Mouse (Mus musculus) cerebellum, adult 2 months (tissue): ENCODE data around the gene Det1. TPM values are rescaled to one million over a fixed set of nuclear protein-coding genes. Genes with fewer than 3 reads are reported as not detected.

ENCODE experiments used
- DNase-seq, 2 experiments: peaks; one replicate each; pipeline ENCODE4 v3.0.0; 2021
- H3K27ac ChIP-seq: fragments of 200-500 bp; 2 replicates; pipeline ENCODE4 v1.5.1; 2012; ENCODE audit warnings: low read length, control low read depth, inconsistent platforms; ENCODE audit not compliant: insufficient read depth
- H3K27me3 ChIP-seq: fragments of 200-500 bp; 2 replicates; pipeline ENCODE4 v1.6.1; 2012; ENCODE audit warnings: inconsistent platforms, mild to moderate bottlenecking, low read length, moderate library complexity; ENCODE audit not compliant: control insufficient read depth, insufficient read depth
- H3K4me1 ChIP-seq: fragments of 200-500 bp; 2 replicates; pipeline ENCODE4 v1.6.1; 2011; ENCODE audit warnings: low read length; ENCODE audit not compliant: control insufficient read depth, insufficient read depth
- H3K4me3 ChIP-seq: fragments of 200-500 bp; replicated peaks from 2 replicates; pipeline ENCODE3; 2011; ENCODE audit warnings: mild to moderate bottlenecking, low read depth, low read length, control low read depth; ENCODE audit not compliant: insufficient read depth
- CTCF ChIP-seq: fragments of 200-500 bp; IDR thresholded peaks from 2 replicates; pipeline ENCODE4 v1.5.1; 2011; ENCODE audit warnings: low read depth, mild to moderate bottlenecking, control low read depth, low read length, moderate library complexity, borderline replicate concordance; ENCODE audit not compliant: insufficient read depth
- POLR2A ChIP-seq: fragments of 200-500 bp; IDR thresholded peaks from 2 replicates; pipeline ENCODE4 v1.6.1; 2011; ENCODE audit warnings: low read length, control low read depth, borderline replicate concordance; ENCODE audit not compliant: insufficient read depth
- WGBS: fragments of 180-500 bp; shearing (Covaris S2); methylation state at CpG from one replicate; pipeline ENCODE4 v1.1.7; 2018; 5-methylcytosine and 5-hydroxymethylcytosine counted together
- polyA plus RNA-seq: library from polyadenylated mRNA; depleted of rRNA; stranded (reverse); fragments of >200 nt; gene quantifications from 2 replicates; pipeline ENCODE4 v1.2.3, GENCODE M21; 2012; rRNA removed

The Det1 gene
- polyA plus RNA-seq, 1 experiment: 8.5 TPM

DNA sequence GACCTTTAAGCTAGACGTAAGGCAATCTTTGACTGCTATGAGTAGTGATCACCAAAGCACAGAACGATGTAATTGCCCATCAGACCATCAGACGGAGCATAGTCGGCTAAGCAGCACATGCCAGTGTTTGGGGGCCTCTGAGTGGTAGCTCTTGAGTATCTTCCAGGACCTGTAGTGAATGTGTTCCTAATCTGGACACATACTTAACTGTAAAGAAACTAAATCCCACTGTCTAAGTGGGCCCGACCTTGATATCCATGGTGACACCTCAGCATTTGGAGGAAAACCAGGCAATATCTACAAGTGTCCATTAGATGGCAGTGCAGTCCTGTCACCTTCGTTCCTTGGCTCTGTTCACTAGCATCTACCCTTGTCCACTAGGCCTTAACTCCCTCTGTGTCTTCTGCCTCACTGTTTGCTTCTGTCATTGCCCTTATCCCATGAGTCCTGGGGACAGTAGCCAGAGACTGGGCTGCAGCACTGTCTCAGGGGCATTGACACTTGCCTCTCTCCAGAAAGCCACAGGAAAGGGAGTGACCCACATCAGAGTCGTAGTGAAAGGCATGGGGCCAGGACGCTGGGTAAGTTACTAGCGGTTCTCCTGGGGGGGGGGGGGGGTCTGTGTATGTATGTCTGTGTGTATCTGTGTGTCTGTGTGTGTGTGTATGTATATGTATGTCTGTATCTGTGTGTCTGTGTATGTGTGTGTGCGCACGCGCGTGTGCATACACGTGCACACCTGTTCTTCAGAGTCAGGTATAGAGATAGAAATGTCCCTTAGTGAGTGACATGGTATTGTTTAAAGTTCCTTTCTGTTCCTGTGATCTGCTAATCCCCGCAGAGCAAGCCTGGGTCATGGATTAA is 55.5 kb downstream of the Det1 start:
- WGBS: 75% methylated on average over 15 of the region's 15 CpGs
- peak; percentile 62 to 66 for DNase-seq
- Histone ChIP-seq H3K4me1 (0 out of 2 replicates have a peak, but pooled peaks cover 2% of the 10 kb centered on the region), H3K27me3 (no peaks in the 10 kb centered on the region), H3K4me3 (no peak overlapping the region), H3K27ac (no peak overlapping the region)
- TF ChIP-seq CTCF (peak; percentile 89), POLR2A (no peak)

DNA sequence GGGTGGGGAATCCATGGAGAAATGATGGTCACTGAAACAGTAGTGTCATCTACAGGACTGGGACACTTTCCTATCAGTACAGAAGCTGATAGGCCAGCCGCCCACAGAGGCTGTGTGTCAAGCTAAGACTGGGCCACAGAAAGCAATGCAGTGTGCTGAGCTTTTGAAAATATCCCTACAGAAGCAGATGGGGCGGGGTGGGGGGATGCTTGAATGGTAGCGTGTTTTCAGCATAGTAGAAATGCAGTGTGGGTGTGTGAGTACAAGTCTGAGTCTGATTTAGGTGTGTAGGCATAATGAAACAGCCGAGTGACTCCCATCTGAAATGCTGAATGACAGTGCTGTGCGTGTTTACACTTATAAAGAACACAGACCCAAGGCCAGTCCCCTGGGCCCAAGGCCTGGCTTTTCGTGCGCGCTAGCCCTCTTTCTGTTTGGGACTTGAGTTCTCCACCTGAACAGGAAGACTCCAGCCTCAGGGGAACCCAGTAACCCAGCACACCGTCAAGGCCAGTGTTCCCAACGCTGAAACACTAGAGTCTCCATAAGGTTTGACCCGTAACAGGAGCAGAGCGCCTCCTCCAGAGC is 59.2 kb downstream of the Det1 start:
- H3K27me3 ChIP-seq: no peaks in the 10 kb centered on the region
- TF ChIP-seq POLR2A (no peak), CTCF (no peak)
- H3K4me3 ChIP-seq: no peak overlapping the region
- WGBS: 91% methylated on average over 12 of the region's 12 CpGs
- 0 out of 2 replicates have a peak, but pooled peaks cover 5% of the 10 kb centered on the region for H3K4me1 ChIP-seq
- no peak overlapping the region for H3K27ac ChIP-seq
- DNase-seq: no peak

DNA sequence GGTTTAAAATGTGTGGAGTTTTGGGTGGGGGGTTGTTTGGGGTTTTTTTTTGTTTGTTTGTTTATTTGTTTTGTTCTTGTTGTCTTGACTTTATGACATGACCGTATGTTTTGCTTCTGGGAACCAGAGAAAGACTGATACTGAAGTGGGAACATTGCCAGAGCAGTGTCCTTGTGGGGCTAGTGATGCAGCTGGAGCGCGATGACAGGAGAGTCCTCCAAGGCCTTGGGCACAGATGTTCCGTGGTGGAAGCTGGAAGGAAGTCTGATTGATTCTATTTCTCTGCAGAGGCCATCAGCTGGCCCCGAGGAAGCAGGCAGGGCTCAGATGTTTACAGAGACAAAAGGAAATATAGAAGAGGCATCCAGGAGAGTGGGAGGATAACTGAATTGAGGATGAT is 61.2 kb downstream of the Det1 start:
- no peak for DNase-seq
- 30% methylated on average over 5 of the region's 5 CpGs for WGBS
- TF ChIP-seq CTCF: no peak
- no peak for TF ChIP-seq POLR2A
- Histone ChIP-seq H3K27me3 (no peaks in the 10 kb centered on the region), H3K4me3 (no peak overlapping the region), H3K27ac (no peak overlapping the region), H3K4me1 (0 out of 2 replicates have a peak, but pooled peaks cover 3% of the 10 kb centered on the region)

DNA sequence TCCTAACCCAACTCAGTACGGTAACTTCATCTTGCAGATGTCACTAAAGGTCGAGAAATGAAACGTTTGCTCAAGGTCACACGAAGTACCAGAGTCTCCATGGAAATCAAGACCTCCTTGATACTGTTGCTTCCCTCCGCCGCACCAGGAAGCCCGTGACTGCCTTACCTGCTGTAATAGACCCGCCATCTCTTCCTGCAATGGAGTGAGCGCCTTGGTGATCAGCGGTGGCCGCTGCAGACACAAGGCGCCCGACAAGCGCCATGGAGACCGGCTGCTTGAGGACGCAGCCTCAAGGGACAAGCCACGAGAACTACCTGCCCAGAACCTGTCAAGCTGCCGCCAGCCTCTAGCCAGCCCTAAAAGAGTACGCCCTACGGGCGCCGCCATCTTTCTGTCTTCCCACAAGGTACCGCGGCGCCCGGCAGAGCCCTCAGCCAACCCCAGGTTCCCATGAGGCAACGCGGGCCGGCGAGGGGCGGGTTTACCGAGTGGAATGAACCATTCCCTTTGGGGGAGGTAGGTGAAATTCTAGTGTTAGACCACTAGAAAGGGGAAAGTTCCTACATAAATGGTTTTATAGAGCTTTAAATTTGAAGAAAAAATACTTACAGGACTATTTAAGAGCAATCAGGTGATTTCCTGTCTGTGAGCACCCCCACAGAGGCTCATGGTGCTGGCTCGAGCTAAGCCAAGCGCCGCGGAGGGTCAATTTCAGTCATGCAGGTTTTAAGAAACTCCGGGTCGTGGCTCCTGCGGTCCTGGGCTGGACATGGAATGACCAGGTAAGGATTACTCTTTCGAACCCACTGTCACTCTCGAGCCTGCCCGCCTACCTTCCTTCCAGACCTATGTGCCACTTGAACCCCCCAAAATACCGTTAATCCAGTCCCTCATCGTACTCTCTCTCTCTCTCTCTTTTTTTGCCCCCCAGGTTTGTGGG is 64.2 kb downstream of the Det1 start, which contains the start of the genes Mrps11 and Mrpl46:
Gene Mrps11, plus strand, starts transcription at position 481 of the 943 bp plus-strand sequence.
Gene Mrpl46, minus strand, starts transcription at position 893 of the 943 bp plus-strand sequence.
- 0 out of 2 replicates have a peak, but pooled peaks cover 3% of the 10 kb centered on the region for H3K4me1 ChIP-seq
- DNase-seq: peak; percentile 86 to 88
- peak within 1 kb of the TSS; percentile 49 for H3K27ac ChIP-seq
- TF ChIP-seq POLR2A: peak; percentile 35; the same call in 1 of the 2 replicates
- no peak for TF ChIP-seq CTCF
- H3K4me3 ChIP-seq: peak within 1 kb of the TSS; percentile 95
- H3K27me3 ChIP-seq: no peaks in the 10 kb centered on the region
- WGBS: under 1% methylated on average over 44 of the region's 44 CpGs

DNA sequence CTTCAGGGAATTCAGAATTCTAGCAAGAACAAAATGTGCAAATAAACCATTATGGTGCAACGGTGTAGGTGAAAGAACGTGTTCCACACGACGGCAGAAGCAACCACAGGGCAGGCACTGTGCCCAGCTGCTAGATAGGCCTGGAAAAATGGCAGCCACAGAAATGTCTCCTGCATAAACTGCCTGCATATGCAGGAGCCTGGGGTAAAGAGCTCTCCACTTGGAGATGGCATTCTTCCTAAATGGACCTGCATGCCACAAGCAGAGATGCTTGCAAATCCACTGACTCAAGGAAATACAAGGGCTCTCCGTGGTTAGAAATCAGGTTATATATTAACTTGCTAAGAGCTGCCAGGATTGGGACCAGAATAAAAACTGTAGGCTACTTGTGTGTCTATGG is 68.3 kb downstream of the Det1 start:
- no peak overlapping the region for H3K4me3 ChIP-seq
- 94% methylated on average over 5 of the region's 5 CpGs for WGBS
- TF ChIP-seq POLR2A (no peak), CTCF (no peak)
- H3K4me1 ChIP-seq: no peaks in the 10 kb centered on the region
- DNase-seq: no peak
- H3K27ac ChIP-seq: no peak overlapping the region
- H3K27me3 ChIP-seq: no peaks in the 10 kb centered on the region

Other genes with a start within 250 kb of the Det1 start
- 91.5 and 109 TPM in 2 replicates for gene Ntrk3, start 109.3 kb downstream of the Det1 start, polyA plus RNA-seq
- gene Mrps11, start 64.1 kb downstream of the Det1 start, polyA plus RNA-seq: 79.1 and 83.0 TPM in 2 replicates
- 46.4 and 48.3 TPM in 2 replicates for gene Mrpl46, start 63.7 kb downstream of the Det1 start, polyA plus RNA-seq
- gene Aen, start 48.6 kb upstream of the Det1 start, polyA plus RNA-seq: 23.7 and 27.2 TPM in 2 replicates
- gene Isg20, start 66.2 kb upstream of the Det1 start, polyA plus RNA-seq: 1.8 and 3.0 TPM in 2 replicates
- 3.3 and 5.6 TPM in 2 replicates for gene Acan, start 206.2 kb upstream of the Det1 start, polyA plus RNA-seq